Mouse (Mus musculus): ENCODE measurements around the gene Cd40.

- no peak for TF ChIP-seq CTCF (IDR thresholded peaks at IDR 0.05; ENCODE audit: control insufficient read depth, insufficient read depth, insufficient read length)
- no peak for TF ChIP-seq MAX (IDR thresholded peaks at IDR 0.05)
- TF ChIP-seq MYOD1 (IDR thresholded peaks at IDR 0.05; ENCODE audit: control insufficient read depth, insufficient read length, low read depth): no peak
- TF ChIP-seq MYOG (IDR thresholded peaks at IDR 0.05; ENCODE audit: control insufficient read depth, extremely low read depth, insufficient read length): no peak
- TF ChIP-seq USF1 (IDR thresholded peaks at IDR 0.05; ENCODE audit: low read depth): no peak
- TF ChIP-seq FOSL1 (IDR thresholded peaks at IDR 0.05; ENCODE audit: insufficient read depth, low read length, poor library complexity, severe bottlenecking): no peak
These were observed 18.0 kb downstream of the Cd40 start for GRCm38 (mm10) chr2:165073381-165073781.

Measured in C2C12 (cell line).